Mouse (Mus musculus) lung, postnatal 36 days (tissue): ENCODE measurements around the gene Fyttd1.

ENCODE experiments used
- DNase-seq: peaks from one replicate; pipeline ENCODE4 v3.0.0; 2022; ENCODE audit warnings: mixed read lengths

The Fyttd1 gene

DNA sequence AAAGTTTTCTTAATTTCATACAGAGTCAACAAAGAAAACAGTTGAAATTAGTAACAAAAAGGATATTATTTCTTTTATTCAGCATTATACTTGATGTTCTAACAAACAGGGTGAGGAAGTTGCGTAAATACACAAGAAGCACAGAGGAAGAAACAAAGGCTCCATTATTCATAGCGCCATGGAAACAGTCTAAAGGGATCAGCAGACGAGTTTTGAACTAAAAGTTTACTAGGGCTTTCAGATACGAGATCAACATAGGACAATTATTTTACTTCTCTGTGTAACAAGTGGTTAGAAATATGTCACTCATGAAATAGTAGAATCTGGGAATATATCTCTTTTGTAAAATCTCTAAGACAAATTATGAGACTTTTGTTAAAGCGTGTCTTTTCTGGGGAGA is 68.1 kb downstream of the Fyttd1 start:
- DNase-seq, result no peak

DNA sequence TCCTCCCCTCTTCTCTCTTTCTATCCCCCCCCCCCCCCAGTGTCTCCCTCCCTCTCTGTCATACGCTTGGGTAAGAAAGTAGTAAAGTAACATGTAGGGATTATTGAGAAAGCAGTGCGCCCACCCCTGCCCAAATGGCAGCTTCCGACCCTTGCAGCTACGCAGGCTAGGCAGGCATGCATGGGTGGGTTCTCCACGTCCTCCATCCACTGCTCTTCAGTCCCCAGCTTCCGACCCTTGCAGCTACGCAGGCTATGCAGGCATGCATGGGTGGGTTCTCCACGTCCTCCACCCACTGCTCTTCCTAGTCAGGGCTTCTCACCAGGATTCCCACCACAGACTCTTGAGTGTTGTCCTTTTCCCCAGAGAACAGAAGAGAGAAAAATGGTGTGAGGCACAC is 70.7 kb downstream of the Fyttd1 start:
- DNase-seq, result no peak

DNA sequence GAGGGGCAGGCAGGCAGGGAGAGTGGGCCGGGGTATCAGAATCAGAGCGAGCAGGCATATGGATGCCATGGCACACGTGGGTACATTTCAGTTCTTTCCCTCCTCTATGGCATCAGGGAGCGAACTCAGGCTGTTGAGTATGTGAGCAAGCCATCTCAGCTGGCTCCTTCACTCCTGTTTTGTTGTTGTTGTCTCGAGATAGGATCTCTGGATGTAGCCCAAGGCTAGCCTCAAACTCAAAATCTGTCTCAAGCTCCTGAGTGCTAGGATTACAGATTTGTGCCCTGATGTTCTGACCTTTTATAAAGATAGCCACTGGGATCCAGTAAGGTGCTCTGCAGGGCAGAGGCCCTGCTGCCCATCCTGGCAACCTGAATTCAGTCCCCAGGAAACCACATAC is 71.4 kb downstream of the Fyttd1 start:
- no peak for DNase-seq

DNA sequence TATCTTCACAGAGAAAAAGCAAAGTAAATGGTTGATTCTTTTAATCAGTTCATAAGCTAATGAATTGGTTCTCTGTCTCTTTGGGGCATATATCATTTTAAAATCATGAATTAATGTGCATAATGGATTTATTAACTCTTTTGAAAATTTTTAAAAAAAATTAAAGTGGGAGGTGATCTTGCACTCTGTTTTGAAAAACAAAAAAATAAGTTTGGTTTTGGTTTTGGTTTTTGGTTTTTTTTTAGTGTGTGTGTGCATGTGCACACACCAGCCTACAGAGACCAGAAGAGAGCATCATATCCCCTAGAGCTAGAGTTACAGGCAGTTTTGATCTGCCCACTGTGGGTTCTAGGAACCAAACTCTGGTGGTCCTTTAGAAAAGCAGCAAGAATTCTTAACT is 72.0 kb downstream of the Fyttd1 start:
- DNase-seq, result no peak

DNA sequence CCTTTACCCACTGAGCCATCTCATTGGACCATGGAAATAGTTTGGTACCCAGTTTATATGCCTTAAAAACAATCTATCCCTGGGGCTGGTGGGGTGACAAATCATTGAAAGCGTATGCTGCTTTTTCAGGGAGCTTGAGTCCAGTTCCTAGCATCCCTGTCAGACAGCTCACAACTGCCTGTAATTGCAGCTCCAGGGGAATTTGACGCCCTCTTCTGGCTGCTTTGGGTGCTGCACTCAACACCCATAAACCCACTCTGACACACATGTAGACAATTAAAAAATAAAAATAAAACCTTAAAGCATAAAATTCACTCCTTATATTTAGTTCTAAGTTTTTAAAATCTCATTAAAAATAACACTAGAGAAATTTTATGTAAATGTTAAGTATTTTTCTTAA is 73.8 kb downstream of the Fyttd1 start:
- DNase-seq, result no peak

DNA sequence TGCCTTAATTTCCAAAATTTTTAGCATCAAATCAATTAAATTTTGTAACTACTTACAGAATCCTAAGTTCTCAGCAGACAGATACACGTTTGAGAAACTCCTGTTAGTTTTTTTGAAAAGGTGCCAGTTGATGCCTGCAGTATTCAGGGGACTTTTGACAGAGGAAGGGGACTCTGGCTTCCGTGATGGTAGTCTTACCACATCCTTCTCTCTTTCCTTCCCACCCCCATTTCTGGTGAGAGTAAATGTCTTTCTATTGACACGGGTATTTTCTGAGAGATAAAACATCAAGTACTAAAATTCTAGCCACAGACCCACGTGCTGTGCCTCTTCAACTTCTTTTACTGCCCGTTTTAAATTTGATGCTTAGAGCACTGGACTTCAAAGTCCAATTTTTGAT is 76.5 kb downstream of the Fyttd1 start:
- no peak for DNase-seq

DNA sequence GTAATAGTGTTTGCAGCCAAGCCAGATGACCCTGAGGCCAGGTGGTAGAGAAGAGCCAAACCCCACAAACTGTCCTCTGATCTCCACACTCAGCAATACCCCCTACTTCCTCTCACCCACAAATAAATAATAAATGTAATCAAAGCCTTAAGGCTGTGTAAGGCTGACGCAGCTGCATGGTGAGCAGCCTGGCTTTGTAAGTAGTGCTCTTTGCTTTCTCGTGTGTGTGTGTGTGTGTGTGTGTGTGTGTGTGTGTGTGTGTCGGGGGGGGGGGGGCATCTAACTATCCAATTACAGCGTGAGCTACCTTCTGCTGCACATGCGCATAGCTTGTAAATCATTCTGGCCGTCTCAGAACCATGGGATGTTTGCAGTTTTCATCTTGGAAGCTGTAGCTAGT is 77.0 kb downstream of the Fyttd1 start:
- no peak for DNase-seq

DNA sequence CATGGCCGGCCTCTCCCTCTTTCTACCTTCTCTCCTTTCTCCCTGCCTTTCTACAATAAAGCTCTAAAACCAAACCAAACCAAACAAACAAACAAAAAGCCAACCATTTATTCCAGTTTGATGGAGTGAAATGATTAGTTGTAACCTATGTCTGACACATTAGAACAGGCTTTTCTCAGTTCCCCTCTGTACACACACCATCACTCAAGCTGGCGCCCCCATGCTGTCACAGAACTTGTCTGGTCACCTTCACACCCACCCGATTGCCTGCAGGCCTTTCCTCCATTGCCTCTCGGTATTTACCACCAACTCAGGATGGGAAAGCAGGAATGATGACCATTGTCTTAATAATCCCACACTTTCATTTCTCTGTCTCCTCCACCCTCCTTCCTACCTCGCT is 79.6 kb downstream of the Fyttd1 start:
- no peak for DNase-seq
